28 mouse cellular contexts compared by ENCODE assay signal in the genomic region with DNA sequence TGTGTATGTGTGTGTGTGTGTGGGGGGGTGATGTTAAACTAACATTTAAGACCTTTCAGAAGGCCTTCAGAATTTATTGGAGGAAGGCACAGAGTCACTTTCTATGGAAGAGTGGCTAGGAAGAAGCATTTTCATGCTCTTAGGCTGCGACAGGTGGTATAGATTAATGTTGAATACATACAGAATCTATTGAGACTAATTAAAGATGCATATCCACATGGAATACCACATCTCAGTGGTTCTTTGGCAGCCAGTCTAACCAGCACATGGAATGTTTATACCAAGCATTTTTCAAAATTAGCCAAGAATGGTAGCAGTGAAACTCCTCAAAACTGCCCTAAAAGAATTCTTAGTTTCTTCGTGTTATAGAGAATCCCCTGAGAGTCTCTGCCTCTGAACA.
"Had no signal": no experiment of that assay in that cellular context is flagged by ENCODE, and none has a peak within 500 bp of the region (broad histone marks: within the 10 kb centered on the region; RNA-seq: fewer than 3 reads in every experiment).

No protein-coding gene starts in this region.

- ATAC-seq: hindbrain, embryonic 16.5 days; inflammation-experienced regulatory T-cells, adult 6 months; intestine, embryonic 15.5 days; intestine, postnatal 0 days; liver, postnatal 0 days had no signal

- H3K4me2 ChIP-seq: heart, embryonic 11.5 days; heart, embryonic 13.5 days; heart, embryonic 15.5 days; hindbrain, embryonic 12.5 days; hindbrain, embryonic 14.5 days; intestine, embryonic 15.5 days; limb, embryonic 12.5 days; liver, embryonic 11.5 days; liver, embryonic 13.5 days; liver, embryonic 15.5 days had no signal

- H3K4me1 ChIP-seq: intestine, embryonic 15.5 days; liver, embryonic 13.5 days; liver, embryonic 15.5 days had no signal

- DNase-seq: gastrocnemius, postnatal 14 days; gastrocnemius, postnatal 36 days; heart, adult 11 months; heart, adult 2 months; heart, postnatal 4 days; kidney, adult 18-20 months; kidney, adult 8-10 months; kidney, postnatal 10 days; kidney, postnatal 25 days; kidney, postnatal 4 days; liver; liver, embryonic 13.5 days; liver, postnatal 0 days had no signal

- H3K27ac ChIP-seq: heart, adult 2 months; heart, embryonic 13.5 days; heart, embryonic 15.5 days; hindbrain, embryonic 10.5 days; hindbrain, embryonic 12.5 days; hindbrain, embryonic 14.5 days; intestine, embryonic 15.5 days; limb, embryonic 10.5 days; limb, embryonic 12.5 days; liver, embryonic 13.5 days; liver, embryonic 15.5 days had no signal

- H3K27me3 ChIP-seq: hindbrain, embryonic 12.5 days; intestine, embryonic 15.5 days; limb, embryonic 12.5 days; liver, embryonic 13.5 days; liver, embryonic 15.5 days had no signal

- H3K4me3 ChIP-seq: heart, adult 2 months; heart, embryonic 13.5 days; heart, embryonic 15.5 days; hindbrain, embryonic 10.5 days; hindbrain, embryonic 12.5 days; intestine, embryonic 15.5 days; left cerebral cortex, adult 2 months; limb, embryonic 10.5 days; limb, embryonic 12.5 days; liver, embryonic 13.5 days; liver, embryonic 15.5 days had no signal

- H3K9me3 ChIP-seq: heart, embryonic 13.5 days; heart, embryonic 15.5 days; hindbrain, embryonic 10.5 days; hindbrain, embryonic 12.5 days; intestine, embryonic 15.5 days; limb, embryonic 10.5 days; limb, embryonic 12.5 days; liver, embryonic 13.5 days; liver, embryonic 15.5 days had no signal

- H3K36me3 ChIP-seq: heart, embryonic 13.5 days; heart, embryonic 15.5 days; hindbrain, embryonic 10.5 days; hindbrain, embryonic 12.5 days; intestine, embryonic 15.5 days; limb, embryonic 10.5 days; limb, embryonic 12.5 days; liver, embryonic 13.5 days; liver, embryonic 15.5 days had no signal

- H3K9ac ChIP-seq: heart, embryonic 13.5 days; heart, embryonic 15.5 days; hindbrain, embryonic 12.5 days; hindbrain, embryonic 14.5 days; intestine, embryonic 15.5 days; limb, embryonic 12.5 days; liver, embryonic 13.5 days; liver, embryonic 15.5 days; liver, postnatal 0 days had no signal
